ENCODE assay signal across 8 mouse cellular contexts in the genomic region with DNA sequence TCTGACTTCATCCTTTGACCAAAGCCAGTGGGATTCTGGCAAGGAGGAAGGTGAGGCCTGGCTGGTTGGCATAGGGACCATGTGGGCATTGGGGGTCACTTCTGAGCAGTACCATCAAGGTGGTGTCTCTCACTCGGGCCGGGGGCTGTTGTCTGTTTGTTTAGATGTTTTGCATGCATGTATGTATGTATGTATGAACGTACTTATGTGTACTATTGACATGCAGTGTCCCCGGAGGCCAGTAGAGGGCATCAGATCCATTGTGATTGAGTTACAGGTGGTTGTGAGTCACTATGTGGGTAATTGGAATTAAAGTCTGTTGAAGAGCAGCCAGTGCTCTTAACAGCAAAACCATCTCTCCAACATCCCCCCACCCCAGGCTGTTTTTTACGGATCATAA. TPM values are rescaled to one million over a fixed set of nuclear protein-coding genes. Genes with fewer than 3 reads are reported as not detected.
DNase-seq lines count a peak whose midpoint lies in the region; ATAC-seq and TF ChIP-seq lines count a peak whose summit lies in the region.

No protein-coding gene starts in this region.

- DNase-seq in 416B (ENCODE audit: low read depth) (peak; percentile 91), ES-CJ7 (ENCODE audit: low read depth, low spot score) (peak; percentile 81)
- DNase-seq in cerebellum, adult 11-12 months = peak; percentile 47
- DNase-seq in forebrain, postnatal 0 days = peak; percentile 89
- peak; percentile 89 for DNase-seq in limb, embryonic 11.5 days (ENCODE audit: low spot score)
- DNase-seq in retina, embryonic 14.5 days (ENCODE audit: low spot score) = peak; percentile 94
- DNase-seq in urinary bladder, postnatal 25 days (ENCODE audit: low spot score) = peak; percentile 61

- no peaks in the 10 kb centered on the region for H3K9me3 ChIP-seq in forebrain, postnatal 0 days (ENCODE audit: low read length)
- H3K9me3 ChIP-seq in intestine, embryonic 16.5 days (ENCODE audit: control insufficient read depth, low read length) = no peaks in the 10 kb centered on the region
- no peaks in the 10 kb centered on the region for H3K9me3 ChIP-seq in limb, embryonic 11.5 days (ENCODE audit: control insufficient read depth, low read length)

- 7% methylated on average over 5 of the region's 5 CpGs for WGBS in forebrain, postnatal 0 days
- 4% methylated on average over 5 of the region's 5 CpGs for WGBS in intestine, embryonic 16.5 days
- 5% methylated on average over 5 of the region's 5 CpGs for WGBS in limb, embryonic 11.5 days

- no peaks in the 10 kb centered on the region for H3K36me3 ChIP-seq in forebrain, postnatal 0 days (ENCODE audit: insufficient read depth)
- no peaks in the 10 kb centered on the region for H3K36me3 ChIP-seq in intestine, embryonic 16.5 days (ENCODE audit: control insufficient read depth, insufficient read depth, low read length)
- no peaks in the 10 kb centered on the region for H3K36me3 ChIP-seq in limb, embryonic 11.5 days (ENCODE audit: control insufficient read depth, insufficient read depth, low read length)

- no peak overlapping the region for H3K4me2 ChIP-seq in forebrain, postnatal 0 days (ENCODE audit: low read depth)
- H3K4me2 ChIP-seq in intestine, embryonic 16.5 days (ENCODE audit: low read depth, low read length) = no peak overlapping the region
- no peak overlapping the region for H3K4me2 ChIP-seq in limb, embryonic 11.5 days (ENCODE audit: low read depth, severe bottlenecking)

- no peaks in the 10 kb centered on the region for H3K4me1 ChIP-seq in forebrain, postnatal 0 days (ENCODE audit: insufficient read depth)
- no peaks in the 10 kb centered on the region for H3K4me1 ChIP-seq in intestine, embryonic 16.5 days (ENCODE audit: control insufficient read depth, insufficient read depth, low read length)
- H3K4me1 ChIP-seq in limb, embryonic 11.5 days (ENCODE audit: control insufficient read depth, insufficient read depth, low read length) = no peaks in the 10 kb centered on the region

- H3K27me3 ChIP-seq in forebrain, postnatal 0 days (ENCODE audit: insufficient read depth, low read length) = no peaks in the 10 kb centered on the region
- no peaks in the 10 kb centered on the region for H3K27me3 ChIP-seq in intestine, embryonic 16.5 days (replicated peaks; ENCODE audit: control insufficient read depth, insufficient read depth, low read length)
- no peaks in the 10 kb centered on the region; the same call in 1 of the 2 replicates for H3K27me3 ChIP-seq in limb, embryonic 11.5 days (ENCODE audit: control insufficient read depth, insufficient read depth, low read length)

- no peak overlapping the region for H3K27ac ChIP-seq in forebrain, postnatal 0 days (ENCODE audit: low read depth, low read length)
- H3K27ac ChIP-seq in intestine, embryonic 16.5 days (ENCODE audit: low read length) = no peak overlapping the region
- H3K27ac ChIP-seq in limb, embryonic 11.5 days (replicated peaks; ENCODE audit: low read depth, low read length) = no peak overlapping the region

- peak; percentile 90 for TF ChIP-seq CTCF in forebrain, postnatal 0 days (IDR thresholded peaks at IDR 0.05; ENCODE audit: low read depth)

- H3K4me3 ChIP-seq in forebrain, postnatal 0 days (ENCODE audit: low read depth, low read length) = no peak overlapping the region
- no peak overlapping the region for H3K4me3 ChIP-seq in intestine, embryonic 16.5 days (ENCODE audit: low read length)
- H3K4me3 ChIP-seq in limb, embryonic 11.5 days (ENCODE audit: low read depth, low read length) = no peak overlapping the region

- no peak overlapping the region for H3K9ac ChIP-seq in forebrain, postnatal 0 days
- H3K9ac ChIP-seq in intestine, embryonic 16.5 days (ENCODE audit: low read depth, low read length) = no peak overlapping the region
- H3K9ac ChIP-seq in limb, embryonic 11.5 days (ENCODE audit: low read length) = no peak overlapping the region; the same call in 1 of the 2 replicates

- peak; percentile 55; the same call in 1 of the 2 replicates for ATAC-seq in forebrain, postnatal 0 days
- ATAC-seq in intestine, embryonic 16.5 days = peak; percentile 63; the same call in 1 of the 2 replicates
- ATAC-seq in limb, embryonic 11.5 days (ENCODE audit: insufficient number of reproducible peaks, low FRiP score, low TSS enrichment, low read depth) = no peak

RNA-seq across cellular contexts. Expression of a gene that starts 15.7 kb away (rescaled TPM):
- 4.7 and 8.8 TPM in 2 replicates for total RNA-seq in forebrain, postnatal 0 days (2014; rRNA removed)
- polyA plus RNA-seq in forebrain, postnatal 0 days (2015; fragmentation: Nextera tagmentation; extraction: Ambion mirVana) = 2.4 and 5.0 TPM in 2 replicates
- 8.2 and 8.3 TPM in 2 replicates for polyA plus RNA-seq in intestine, embryonic 16.5 days (2015; fragmentation: Nextera tagmentation; extraction: Ambion mirVana)
- polyA plus RNA-seq in limb, embryonic 11.5 days (2014; fragmentation: Nextera tagmentation; extraction: Ambion mirVana) = 4.9 and 6.2 TPM in 2 replicates

RNA-seq across cellular contexts. Expression of a gene that starts 15.7 kb away (rescaled TPM):
- total RNA-seq in forebrain, postnatal 0 days (2014; rRNA removed) = 3.8 and 4.8 TPM in 2 replicates
- polyA plus RNA-seq in forebrain, postnatal 0 days (2015; fragmentation: Nextera tagmentation; extraction: Ambion mirVana) = 2.2 and 3.6 TPM in 2 replicates
- polyA plus RNA-seq in intestine, embryonic 16.5 days (2015; fragmentation: Nextera tagmentation; extraction: Ambion mirVana) = 9.0 and 10.5 TPM in 2 replicates
- 7.3 and 7.4 TPM in 2 replicates for polyA plus RNA-seq in limb, embryonic 11.5 days (2014; fragmentation: Nextera tagmentation; extraction: Ambion mirVana)

RNA-seq across cellular contexts. Expression of a gene that starts 32.1 kb away (rescaled TPM):
- 0.85 and 1.6 TPM in 2 replicates for total RNA-seq in forebrain, postnatal 0 days (2014; rRNA removed)
- polyA plus RNA-seq in forebrain, postnatal 0 days (2015; fragmentation: Nextera tagmentation; extraction: Ambion mirVana) = 0.28 and 0.34 TPM in 2 replicates
- polyA plus RNA-seq in intestine, embryonic 16.5 days (2015; fragmentation: Nextera tagmentation; extraction: Ambion mirVana) = 8.5 and 10.5 TPM in 2 replicates
- polyA plus RNA-seq in limb, embryonic 11.5 days (2014; fragmentation: Nextera tagmentation; extraction: Ambion mirVana) = 0.17 and 0.18 TPM in 2 replicates

RNA-seq across cellular contexts. Expression of a gene that starts 39.7 kb away (rescaled TPM):
- total RNA-seq in forebrain, postnatal 0 days (2014; rRNA removed) = 186 and 192 TPM in 2 replicates
- 266 and 286 TPM in 2 replicates for polyA plus RNA-seq in forebrain, postnatal 0 days (2015; fragmentation: Nextera tagmentation; extraction: Ambion mirVana)
- 306 and 335 TPM in 2 replicates for polyA plus RNA-seq in intestine, embryonic 16.5 days (2015; fragmentation: Nextera tagmentation; extraction: Ambion mirVana)
- 463 and 475 TPM in 2 replicates for polyA plus RNA-seq in limb, embryonic 11.5 days (2014; fragmentation: Nextera tagmentation; extraction: Ambion mirVana)

RNA-seq across cellular contexts. Expression of a gene that starts 53.3 kb away (rescaled TPM):
- total RNA-seq in forebrain, postnatal 0 days (2014; rRNA removed) = 5.1 and 8.6 TPM in 2 replicates
- polyA plus RNA-seq in forebrain, postnatal 0 days (2015; fragmentation: Nextera tagmentation; extraction: Ambion mirVana) = 0.78 and 1.1 TPM in 2 replicates
- 7.0 and 7.5 TPM in 2 replicates for polyA plus RNA-seq in intestine, embryonic 16.5 days (2015; fragmentation: Nextera tagmentation; extraction: Ambion mirVana)
- 3.1 and 3.5 TPM in 2 replicates for polyA plus RNA-seq in limb, embryonic 11.5 days (2014; fragmentation: Nextera tagmentation; extraction: Ambion mirVana)
